Mouse (Mus musculus) cerebellum, adult 9-11 months (tissue): ENCODE data around the gene Mrps33.

ENCODE experiments used
- DNase-seq: peaks from one replicate; pipeline ENCODE4 v3.0.0; 2022

The Mrps33 gene

DNA sequence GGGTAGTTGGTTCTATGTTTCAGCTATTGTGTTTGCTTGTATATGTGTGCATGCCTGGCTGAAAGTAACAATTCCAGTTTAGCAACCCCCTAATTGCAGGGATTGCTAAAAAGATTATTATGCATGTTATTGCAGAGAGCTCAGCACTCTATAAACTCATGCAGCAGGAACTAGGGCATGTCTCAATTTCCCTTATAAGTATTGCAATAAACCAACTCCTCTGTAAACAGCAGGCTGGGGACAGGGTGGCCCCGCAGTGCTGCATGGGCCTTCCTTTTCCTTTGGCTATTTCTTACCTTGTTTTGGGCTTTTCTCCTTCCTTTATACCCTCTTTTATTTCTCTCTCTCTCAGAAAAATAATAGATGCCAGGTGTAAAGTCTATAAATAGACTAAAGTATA lies 32.3 kb downstream of the Mrps33 start:
- no peak for DNase-seq

DNA sequence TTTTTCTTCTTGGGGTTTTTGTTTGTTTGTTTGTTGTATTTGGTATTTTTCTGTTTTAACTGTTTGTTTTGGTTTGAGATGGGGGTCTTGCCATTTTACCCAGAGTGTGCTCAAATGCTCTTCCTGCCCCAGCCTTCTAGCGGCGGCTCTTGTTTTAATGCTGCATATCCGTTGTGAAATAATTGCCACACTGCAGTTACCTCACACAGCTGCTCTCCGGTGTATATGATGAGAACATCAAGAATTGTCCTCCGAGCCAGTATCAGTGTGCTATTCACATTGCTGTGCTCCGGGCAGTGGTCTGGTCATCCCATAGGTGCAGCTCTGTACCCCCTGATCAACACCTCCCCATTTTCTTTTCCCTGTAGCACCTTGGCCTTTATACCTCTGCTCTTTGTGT lies 34.5 kb downstream of the Mrps33 start:
- DNase-seq: no peak

DNA sequence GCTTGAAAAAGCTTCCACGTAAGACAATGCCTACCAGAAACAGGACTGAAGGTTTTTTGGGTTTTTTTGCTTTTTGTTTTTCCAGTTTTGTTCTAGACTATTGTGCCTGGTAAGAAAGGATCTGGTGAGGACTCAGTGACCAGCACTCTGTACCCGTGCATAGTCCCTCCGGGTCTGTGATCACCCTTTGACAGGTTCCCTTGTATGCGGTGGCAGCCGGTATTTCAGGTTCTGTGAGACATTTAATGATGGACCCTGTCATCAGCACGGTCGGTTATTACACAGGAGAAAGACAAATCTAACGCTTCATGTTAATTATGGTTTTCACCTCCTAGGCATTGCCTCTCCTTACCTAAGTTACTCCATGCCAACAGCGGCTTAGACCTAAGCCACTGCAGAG lies 35.8 kb downstream of the Mrps33 start:
- no peak for DNase-seq

DNA sequence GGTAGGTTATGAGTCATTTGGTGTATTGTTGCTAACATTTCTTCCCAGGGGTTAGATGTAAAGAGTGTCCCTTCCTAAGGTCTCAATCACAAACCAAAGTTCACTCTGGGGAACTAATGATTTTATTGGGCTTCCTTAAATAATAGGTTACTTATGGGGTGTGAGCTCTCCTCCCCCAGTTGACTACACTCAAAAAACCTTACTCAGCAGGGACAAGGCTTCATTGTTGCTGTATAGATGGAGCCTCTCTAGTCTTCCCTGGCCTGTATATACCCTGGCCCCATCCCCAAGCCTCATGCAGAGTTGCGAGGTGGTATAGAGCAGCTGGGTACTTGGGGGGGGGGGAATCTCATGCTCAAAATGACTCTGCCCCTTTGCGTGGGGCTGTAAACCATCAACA lies 53.6 kb downstream of the Mrps33 start:
- no peak for DNase-seq
